Mouse (Mus musculus) lung, postnatal 10 days (tissue): ENCODE measurements around the gene Cpsf2.
"Not testable (repeated sequence)": the region's sequence is repeated elsewhere in the genome, so short reads cannot be mapped to it uniquely, and the experiment has no call there.

Experiments used
- DNase-seq: peaks from one replicate; pipeline ENCODE4 v3.0.0; 2021

Cpsf2 gene

DNA sequence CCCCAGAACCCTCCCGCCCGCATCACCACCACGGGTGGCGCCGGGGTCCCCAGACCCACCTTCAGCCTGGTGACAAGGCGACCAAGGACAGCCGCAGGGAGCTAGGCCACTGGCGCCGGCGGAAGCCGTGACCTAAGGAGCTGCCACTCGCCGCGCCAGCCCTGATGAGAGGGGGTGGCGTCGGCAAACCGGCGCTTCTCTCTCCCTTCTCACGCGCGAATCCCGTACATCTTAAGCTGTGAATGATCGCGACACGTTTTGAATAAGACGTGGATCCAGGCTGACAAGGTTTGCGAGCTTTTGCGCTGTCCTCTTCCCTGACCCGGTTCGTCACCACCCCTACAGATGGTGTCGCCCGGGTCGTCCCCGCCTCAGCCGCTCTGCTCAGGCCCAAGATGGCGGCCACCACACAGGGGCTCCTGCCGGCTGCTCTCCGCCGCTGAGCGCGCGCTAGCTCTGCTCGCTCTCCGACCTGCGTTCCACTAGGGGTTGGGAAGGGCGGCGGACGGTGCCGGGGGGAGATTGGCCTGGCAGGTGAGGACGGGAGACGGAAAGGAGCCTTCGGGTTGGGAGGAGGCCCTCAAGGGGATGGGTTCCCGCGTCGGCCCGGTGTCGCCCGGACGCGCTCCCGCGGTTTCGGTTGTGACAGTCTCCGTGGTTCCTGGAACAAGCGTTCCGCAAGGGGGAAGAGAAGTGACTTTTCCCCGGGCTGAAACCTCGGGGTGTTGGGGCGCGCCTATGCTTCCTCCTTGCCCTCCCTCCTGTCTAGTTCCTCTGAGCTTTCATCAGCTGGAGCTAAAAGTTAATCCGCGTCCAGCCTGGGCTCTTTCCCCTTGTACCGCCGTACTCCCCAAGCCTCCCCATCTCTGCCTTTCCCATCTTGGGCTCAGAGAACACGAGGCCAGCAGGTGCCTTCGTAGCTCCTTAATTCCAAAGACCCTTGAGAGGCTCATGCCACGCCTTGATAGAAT lies at the start of gene Cpsf2:
Gene Cpsf2 (plus strand): TSS at position 388 of the 971 bp plus-strand sequence.
- peak; percentile 84 for DNase-seq

DNA sequence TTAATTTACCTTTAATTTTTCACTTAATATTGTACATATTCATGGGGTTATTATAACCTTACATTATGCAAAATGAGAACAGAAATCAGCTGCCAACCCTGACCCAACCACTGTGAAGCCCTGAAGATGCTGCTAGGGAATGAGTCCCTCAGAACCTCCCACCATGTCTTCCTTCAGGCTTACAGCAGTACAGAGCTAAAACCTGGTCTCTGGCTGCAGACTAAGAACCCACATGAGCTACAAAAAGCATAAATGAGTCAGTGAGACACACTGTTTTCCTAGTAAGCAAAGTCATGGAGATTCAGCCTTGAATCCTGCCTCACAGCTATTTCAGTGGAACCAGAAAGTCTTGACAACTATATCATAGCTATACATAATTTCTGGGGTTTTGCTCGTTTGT lies 47.4 kb upstream of the Cpsf2 start:
- no peak for DNase-seq

DNA sequence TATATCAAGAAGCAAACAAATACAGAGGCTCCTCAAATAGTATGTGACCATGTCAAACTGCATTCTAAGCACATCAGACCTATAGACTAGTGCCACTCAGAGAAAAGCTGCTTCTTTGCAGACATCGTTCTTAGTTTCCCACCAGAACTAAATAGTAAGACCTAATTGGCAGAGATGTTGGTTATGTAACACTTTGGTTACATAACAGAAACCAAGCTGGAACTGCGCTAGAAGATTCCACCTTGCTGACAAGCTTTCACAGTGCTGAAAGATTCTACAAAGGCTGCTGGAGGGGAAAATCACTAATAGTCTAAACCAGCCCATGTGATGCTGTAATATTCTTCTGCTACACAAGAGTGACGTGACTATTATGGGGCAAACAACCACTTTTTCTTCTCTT lies 40.6 kb upstream of the Cpsf2 start:
- DNase-seq: no peak

DNA sequence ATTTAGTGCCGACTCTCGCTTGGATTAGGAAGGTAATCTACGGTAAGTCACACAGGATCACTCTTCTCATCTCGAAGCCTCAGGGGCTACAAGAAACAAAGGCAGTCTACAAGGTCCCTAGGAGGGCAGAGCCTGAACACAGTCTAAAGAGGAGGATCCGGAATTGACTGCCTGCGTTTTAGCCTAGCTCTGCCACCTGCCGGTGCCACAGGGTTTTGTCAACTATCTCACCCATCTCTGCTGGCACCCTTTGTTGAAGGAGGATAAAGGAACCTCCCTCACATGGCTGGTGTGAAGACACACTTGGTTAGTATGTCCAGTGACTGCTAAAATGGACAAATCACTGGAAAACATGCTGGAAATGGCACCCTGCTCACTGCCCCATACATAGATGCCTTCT lies 38.2 kb upstream of the Cpsf2 start:
- DNase-seq: no peak

DNA sequence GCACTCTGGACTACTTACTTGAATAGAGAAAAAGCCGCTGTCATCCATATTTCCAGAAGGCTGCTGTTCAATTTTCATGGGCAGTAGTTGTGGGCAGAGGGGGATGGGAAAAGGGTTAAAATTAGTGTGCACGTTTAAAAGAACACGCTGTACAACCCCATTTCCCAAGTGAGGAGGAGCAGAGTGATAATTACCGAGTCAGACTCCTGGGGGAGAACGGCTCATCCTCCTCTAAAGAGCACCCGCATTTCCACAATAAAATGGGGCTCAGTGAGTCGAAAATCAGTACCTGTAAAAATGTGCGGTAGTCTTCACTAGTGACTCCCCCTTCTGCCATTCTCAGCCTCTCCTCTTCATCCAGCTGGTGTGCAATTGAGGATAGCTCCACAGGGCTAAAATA lies 27.8 kb upstream of the Cpsf2 start:
- DNase-seq: no peak

DNA sequence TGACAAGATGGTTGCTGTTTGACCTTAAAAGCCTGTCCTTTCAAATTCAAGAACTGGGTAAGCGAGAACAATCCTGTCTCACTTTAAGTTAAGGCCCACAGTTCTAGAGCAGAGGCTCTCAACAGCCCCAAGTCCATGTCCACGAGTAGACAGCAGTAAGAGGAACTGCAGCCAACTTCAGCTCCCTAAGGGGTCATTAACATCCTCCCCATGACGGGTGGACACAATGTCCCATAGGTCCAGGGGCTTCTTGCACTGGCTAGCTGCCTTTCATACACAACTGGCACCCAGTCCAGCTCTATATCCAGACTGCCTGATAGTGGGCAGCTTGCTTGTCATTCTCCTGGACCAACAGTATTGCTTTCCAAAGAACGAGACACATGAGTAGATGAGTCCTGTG lies 27.0 kb upstream of the Cpsf2 start:
- DNase-seq: no peak

DNA sequence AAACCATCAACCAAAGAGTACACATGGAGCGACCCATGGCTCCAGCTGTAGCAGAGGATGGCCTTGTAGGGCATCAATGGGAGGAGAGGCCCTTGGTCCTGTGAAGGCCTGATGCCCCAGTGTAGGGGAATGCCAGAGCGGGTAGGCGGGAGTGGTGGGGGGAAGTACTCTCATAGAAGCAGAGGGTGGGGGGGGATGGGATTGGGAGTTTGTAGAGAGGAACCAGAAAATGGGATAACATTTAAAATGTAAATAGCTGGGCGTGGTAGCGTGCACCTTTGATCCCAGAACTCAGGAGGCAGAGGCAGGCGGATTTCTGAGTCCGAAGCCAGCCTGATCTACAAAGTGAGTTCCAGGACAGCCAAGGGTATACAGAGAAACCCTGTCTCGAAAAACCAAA lies 20.0 kb upstream of the Cpsf2 start:
- DNase-seq: not testable (repeated sequence)

DNA sequence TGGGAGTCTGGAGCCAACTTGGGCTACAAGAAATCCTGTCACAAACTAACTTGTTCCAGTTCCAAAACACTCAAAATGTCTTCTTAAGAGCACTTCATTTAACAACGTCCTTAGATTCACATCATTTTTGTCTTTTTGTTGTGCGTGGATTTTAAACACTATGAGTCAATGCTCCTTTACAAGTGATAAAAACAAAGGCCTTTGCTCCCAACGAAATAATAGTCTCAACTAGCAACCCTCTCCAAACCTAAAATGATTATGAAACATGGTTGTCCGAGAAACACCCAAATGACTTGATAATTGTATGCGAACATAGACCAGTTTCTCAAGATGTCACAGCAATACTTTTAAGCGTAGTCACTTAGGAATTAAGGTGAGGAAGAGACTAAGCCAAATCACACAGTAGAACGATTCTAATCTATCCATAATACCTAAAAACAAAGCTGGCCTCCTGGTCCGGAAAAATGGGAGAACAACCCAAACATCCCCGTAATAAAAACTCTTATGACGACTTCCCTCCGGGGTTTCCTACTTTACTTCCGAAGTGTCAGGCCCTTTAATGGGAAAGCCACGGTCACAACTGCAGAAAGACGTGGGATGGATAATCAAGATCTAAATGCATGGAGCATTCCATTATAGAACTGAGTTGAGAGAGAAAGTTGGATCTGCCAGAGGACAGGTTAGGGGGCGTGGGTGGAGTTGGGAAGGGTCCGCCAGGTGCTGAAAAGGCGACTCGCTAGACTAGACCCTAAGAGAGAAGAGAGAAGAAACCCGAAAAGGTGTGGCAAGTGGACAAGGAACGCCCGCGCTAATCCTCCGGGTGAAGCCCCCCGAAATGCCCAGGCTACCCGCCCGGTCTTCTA lies 18.5 kb upstream of the Cpsf2 start:
- DNase-seq: no peak

DNA sequence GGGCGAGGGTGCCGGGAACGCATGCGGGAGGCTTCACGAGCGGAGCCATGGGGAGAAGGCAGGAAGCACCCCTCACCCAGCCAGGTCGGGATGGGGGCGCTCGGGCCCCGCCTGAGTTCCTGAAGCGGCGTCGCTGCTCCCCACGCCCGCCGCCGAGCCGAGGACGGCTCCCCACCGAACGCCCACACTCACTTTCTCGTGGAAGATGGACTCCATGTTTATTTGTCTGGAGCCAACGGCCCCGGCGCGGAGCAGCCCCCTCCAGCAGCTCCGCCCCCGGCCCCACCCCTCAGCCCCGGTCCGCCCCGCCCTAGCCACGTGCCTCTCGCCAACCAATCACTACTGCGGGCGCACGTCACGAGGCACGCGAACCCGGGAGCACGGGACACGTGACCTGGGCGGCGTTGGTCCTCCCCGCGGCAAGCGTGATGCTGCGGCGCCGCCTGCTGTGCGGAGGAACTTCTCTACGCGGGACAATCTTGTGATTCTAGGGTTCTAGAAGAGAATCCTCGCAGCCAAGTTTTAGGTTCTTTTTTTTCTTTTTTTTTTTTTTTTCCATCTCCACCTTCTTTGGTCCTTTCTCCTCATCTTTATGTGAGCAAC lies 17.7 kb upstream of the Cpsf2 start, which contains the start of gene Atxn3:
Gene Atxn3 (minus strand): TSS at position 305 of the 603 bp plus-strand sequence.
- peak; percentile 97 for DNase-seq

DNA sequence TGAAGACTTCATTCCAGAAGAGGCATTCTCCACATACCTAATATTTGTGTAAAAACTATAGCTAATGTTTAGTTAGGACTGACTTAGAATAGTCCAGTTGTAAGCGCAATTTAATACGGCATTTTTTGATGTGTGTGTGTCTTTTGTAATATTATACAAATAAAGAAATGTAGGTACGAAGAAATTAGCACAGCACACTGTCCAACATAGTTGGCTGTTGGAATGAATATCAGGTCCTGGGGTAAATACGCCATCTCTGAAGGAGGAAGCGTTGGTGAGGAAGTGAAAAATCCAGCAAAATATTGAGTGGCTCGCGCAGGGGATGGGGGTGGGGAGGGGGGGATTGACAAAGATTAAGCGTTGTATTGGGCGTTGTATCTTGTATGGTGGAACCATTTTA lies 17.2 kb upstream of the Cpsf2 start:
- DNase-seq: no peak

DNA sequence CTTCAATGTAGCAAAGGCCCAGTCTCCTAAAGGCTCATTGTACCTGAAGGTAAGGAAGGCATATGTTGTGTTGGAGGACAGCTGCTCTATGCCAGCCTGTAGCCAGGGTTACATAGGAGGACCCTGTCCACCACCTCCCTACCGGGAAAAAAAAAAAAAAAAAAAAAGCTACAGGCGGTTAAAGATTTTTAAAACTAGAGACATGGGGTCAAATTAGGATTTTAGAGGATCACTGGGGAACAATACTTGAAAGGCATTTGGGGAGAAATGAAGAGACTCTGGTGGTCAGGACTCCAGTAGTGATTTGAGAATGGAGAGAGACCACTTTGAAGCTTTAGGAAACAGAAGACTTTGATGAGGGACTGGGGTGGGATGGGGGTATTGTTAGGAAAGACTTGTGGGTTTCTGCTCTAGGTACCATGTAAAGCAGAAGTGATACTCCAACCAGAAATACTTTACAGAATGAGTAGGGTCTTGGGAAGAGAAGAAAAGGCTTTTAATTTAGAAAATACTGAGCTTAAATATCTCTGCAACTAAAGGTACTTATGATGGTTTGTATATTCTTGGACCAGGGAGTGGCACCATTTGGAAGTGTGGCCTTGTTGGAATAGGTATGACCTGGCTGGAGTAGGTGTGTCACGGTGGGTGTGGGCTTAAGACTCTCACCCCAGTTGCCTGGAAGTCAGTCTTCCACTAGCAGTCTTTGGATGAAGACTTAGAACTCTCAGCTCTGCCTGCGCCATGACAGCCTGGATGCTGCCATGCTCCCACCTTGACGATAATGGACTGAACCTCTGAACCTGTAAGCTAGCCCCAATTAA lies 16.6 kb upstream of the Cpsf2 start:
- DNase-seq: not testable (repeated sequence)

DNA sequence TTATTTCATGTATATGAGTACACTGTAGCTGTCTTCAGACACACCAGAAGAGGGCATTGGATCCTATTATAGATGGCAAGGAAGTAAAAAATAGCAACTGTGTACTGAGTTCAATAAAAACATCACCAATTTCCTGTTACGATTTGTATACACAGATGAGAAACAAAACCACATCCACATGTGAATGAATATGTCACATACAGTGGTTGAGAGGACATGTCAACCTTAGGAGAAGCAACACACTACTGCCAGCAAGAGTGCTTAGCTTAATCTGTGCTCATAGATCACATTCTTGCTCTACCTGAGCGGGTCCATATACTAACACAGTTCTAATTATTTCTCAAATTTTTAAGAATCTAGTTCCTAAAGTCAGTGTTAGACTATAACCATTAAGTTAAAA lies 4.5 kb upstream of the Cpsf2 start:
- no peak for DNase-seq

DNA sequence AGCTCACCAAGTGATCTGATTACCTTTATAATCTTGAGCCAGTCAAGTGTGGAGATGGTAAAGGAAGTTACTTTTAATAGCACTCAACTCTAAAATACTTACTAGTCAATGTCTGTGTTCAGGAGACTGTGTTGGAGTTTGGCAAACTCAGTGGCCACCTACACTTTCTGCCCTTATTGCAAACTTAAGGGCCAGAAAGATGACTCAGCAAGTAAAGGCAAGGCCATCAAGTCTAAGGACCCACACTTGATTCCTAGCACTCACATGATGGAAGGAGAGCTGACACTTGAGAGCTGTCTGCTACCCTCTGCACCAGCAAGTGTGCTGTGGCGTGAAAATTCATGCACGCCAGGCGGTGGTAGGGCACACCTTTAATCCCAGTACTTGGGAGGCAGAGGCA lies 3.6 kb upstream of the Cpsf2 start:
- no peak for DNase-seq

DNA sequence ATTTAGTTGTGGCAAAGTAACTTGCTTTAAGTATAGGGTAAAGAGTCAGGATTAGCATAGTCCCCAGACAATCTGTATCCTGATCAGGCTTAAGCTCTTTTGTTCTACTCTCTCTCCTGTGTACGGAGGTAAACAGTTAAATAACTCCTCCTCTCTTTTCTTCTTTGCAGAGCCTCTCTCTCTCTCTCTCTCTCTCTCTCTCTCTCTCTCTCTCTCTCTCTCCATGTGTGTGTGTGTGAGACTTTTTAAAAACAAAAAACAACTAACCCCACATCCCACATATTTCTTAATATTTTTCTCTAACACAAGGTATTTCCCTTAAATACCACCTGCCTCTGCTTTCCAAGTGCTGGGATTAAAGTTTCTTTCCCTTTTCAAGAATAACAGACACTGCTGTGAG lies 1.2 kb upstream of the Cpsf2 start:
- no peak for DNase-seq

DNA sequence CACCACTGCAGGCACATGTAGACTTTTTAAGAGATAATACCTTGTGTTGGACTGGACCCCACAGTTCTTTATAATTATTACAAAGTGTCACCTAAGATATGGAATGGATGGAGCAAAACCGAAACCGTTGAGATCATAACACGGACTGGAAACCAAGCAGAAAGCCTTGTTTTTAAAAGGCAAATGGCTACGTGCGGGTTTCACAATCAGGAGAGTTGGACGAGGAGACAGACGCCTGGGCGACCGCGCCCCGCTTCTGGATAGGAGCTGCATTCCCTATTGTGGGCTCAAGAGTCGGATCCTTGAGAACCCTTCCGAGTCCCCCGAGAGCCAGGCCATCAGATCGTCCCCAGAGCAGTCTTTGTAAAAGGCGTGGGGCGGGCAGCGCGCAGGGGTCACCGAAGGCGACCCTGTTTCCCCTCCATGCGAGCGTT lies 604 bp upstream of the Cpsf2 start:
- DNase-seq: no peak

DNA sequence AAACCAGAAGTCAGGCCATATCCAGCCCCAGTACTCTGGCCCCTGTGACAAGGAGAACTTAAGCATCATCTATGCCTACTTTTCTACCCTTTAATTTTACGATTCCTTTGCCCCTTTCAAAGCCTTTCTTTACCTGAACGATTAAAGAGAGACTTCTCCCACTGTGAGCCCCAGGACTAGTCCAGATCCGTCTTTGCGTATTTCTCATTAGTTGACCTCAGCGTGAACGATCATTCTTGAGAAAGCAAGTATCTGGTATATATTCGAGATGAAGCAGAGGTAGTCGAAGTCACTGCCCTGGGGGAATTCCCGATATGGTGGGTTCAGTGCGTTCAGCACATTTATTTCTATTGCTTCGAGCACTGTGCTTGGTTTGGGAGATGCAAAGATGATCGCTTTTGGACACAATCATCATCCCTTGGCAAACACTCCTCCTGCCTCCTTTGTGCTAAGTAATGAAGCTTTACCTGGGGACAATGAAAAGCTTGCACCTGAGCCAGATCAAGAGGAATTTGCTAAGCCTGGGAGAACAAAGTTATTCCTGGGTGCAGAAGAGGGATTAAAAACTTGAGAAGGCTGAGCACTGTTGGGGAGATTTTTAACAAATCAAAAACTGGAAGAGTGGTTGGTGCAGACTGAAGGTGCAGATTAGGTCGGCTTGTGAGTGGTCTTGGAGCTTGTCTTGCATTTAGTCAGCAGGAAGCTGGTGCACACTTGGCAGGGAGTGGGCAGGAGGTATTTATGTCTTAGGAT lies 1.0 kb downstream of the Cpsf2 start:
- DNase-seq: no peak

DNA sequence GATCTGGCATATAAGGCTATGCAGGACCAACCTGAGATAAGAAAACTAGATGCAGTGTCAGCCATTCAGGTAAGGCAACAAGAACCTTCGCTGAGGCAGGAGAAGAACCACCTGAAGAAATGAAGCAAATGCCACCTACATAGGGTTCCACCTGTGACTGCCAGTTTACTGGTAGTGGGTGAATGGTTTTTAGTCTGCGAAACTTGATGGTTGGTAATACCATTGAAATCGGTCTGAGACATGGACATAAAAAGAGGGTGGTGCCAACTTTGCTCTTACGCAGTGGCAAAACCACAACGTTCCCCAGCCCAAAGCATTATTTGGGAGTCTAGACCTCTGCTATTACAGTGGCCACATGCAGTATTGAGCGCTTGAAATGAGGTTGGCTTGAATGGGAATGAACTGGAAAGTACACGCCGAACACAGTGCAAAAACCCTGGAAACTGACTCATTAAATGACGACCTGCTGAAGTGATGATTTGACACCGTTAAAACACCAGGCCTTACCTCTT lies 1.7 kb downstream of the Cpsf2 start:
- DNase-seq: no peak

DNA sequence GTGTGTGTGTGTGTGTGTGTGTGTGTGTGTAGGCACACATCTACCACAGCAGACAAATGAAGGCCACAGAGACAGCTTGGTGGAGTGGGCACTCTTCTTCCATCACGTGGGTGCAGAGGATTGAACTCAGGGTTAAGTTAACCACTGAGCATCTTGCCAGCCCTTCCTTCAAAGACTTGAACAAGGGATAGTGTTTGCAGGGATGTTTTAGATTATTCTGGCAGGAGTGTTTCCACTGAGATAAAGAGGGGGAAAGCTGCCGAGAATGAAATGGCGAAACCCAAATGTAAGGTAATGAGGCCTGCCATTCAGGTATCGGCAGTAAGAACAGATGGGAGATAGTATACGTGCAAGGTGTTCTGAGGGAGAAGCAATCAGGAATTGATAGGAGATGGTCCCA lies 2.4 kb downstream of the Cpsf2 start:
- no peak for DNase-seq

DNA sequence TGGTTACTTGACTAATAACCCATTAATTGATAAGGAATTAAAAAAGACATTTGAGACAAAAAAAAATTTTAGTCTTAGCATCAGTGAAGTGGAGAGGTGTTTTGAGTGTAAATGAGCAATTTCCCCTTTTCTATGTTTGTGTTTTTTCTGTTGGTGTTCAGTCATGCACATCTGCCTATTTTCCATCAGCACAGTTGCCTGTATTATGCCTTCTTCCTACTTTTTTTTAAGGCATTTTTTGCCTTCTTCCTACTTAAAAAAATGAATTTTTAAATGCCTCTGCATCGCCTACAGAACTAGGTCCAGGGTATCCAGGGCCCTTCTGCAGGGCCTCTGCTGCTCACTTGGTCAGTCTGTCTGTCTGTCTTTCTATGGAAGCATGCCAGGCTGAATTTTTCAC lies 2.8 kb downstream of the Cpsf2 start:
- no peak for DNase-seq

DNA sequence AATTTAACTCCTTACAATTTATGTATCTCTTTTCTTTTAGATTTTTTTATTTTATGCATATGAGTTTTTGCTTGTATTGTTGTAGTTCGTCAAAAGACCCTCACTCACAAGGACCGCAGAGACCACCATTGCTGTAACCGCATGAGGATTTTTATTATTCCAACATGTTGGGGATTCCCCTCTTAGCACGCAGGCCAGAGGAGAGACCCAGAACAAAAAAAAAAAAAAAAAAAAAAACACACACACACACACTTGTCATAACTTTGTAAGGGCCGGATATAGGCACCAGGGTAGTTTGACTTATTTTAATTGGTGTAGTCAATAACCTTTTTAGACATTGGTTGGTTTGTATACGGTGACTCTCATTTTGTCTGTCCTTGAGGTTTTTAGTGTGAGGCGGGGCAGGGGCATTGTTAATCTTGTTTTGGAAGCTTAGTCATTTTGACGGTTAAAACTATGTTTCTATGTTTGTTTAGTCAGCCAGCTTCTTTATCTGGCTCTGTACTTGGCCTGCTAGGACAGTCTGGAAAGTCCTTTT lies 3.5 kb downstream of the Cpsf2 start:
- no peak for DNase-seq

DNA sequence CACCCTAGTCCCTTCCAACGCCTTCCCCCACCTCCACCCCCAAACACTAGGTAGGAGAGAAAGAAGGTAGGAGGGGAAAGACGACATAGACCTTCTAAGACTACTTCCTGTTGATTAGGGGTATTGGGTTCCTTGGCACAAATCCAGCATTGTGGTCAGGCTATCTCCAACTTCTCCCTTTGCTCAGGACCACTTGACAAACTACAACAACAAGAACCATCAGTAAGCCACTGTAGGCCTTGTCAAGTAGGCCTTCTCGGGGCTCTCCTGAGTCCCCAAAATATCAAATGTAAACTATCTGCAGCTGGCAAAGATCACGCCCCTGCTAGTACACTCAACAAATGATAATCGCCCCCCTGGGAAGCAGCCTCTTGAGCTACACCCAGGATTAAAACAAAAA lies 4.5 kb downstream of the Cpsf2 start:
- DNase-seq: no peak
